Mouse (Mus musculus): Measurements from ENCODE around the gene Plekhd1. TPM values are rescaled to one million over a fixed set of nuclear protein-coding genes. Genes with fewer than 3 reads are reported as not detected.

The Plekhd1 gene
- polyA plus RNA-seq, 1 experiment from 2014 or later, result 0.83 TPM

DNA sequence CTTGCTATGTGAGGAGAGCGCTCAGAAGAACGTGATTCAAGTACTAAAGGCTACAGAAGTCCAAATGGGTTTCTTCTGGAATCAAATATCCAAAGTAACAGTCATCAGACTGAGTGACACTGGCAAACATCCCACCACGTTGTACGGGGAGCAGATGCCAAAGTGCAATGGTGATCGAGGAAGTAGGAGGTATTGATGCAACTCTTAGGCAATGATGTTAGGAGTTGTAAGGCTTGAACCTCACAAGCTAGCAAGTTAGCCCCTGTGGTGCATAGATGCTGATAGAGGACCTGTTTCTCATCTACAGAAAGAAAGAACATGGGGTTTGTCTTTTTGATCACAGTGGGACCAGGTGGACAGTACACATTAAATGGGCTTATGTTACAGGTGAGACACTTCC is 70.6 kb downstream of the Plekhd1 start:
- Histone ChIP-seq H3K4me1 (peaks cover 28% of the 10 kb centered on the region), H3K4me3 (no peak overlapping the region), H3K9me3 (replicated peaks) (peaks cover 13% of the 10 kb centered on the region), H3K27ac (replicated peaks) (no peak overlapping the region), H3K27me3 (ENCODE audit: low read depth, poor library complexity, severe bottlenecking) (peaks cover 24% of the 10 kb centered on the region), H3K36me3 (peaks cover 13% of the 10 kb centered on the region)
- no peak for DNase-seq (ENCODE audit: low spot score)
- 96% methylated on average over 5 of the region's 5 CpGs for WGBS

DNA sequence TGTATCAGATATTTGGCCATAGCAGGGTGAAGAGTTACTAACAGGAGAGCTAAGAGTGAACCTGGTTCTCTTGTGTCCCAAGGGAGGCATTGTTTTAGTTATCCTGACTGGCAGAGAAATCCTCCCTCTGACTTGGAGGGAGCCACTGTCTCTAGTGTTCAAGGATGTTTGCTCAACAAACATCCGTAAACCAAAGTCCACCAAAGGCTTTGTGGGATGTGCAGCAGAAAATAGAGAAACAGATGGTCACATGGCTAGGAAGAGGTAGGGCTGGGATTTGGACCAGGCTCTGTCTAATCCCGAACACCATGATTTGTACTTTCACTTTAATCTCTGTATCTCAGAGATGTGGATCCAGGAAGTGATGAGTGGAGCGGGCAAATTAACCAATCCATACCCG is 71.7 kb downstream of the Plekhd1 start:
- peaks cover 1% of the 10 kb centered on the region for H3K9me3 ChIP-seq (replicated peaks)

DNA sequence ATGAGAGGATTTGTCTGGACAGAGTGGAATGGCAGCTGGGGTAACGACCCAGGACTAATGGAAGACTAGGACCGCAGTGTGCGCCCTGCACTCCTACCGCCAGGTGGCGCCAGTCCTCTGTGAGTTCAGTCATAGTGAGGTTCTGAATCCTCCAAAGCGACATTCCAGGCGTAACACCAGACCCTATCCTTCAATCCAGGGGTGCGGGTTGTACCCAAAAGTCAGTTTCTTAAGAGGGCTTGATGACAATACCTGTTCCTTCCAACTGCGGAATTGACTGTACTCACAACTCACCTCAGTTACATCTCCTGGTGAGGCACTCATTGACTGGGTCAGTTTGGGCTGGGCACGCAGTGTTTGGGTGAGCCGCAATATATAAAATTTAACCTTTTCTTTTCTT is 77.3 kb downstream of the Plekhd1 start:
- peak; percentile 87 for DNase-seq (ENCODE audit: low spot score)
- WGBS, result 23% methylated on average over 11 of the region's 11 CpGs
- no peaks in the 10 kb centered on the region for H3K36me3 ChIP-seq
- no peaks in the 10 kb centered on the region for H3K27me3 ChIP-seq (ENCODE audit: low read depth, poor library complexity, severe bottlenecking)
- no peak overlapping the region for H3K4me3 ChIP-seq
- H3K27ac ChIP-seq (replicated peaks), result no peak overlapping the region
- no peaks in the 10 kb centered on the region for H3K9me3 ChIP-seq (replicated peaks)
- no peaks in the 10 kb centered on the region for H3K4me1 ChIP-seq

More for the DNA sequence above, 71.7 kb downstream of the Plekhd1 start:
- Histone ChIP-seq H3K36me3 (peaks cover 2% of the 10 kb centered on the region), H3K4me3 (no peak overlapping the region), H3K27me3 (ENCODE audit: low read depth, poor library complexity, severe bottlenecking) (peaks cover 13% of the 10 kb centered on the region), H3K27ac (replicated peaks) (no peak overlapping the region), H3K4me1 (peaks cover 18% of the 10 kb centered on the region)
- whole genome bisulfite sequencing, result 77% methylated on average over 4 of the region's 4 CpGs
- no peak for DNase-seq (ENCODE audit: low spot score)

Other genes starting within 250 kb of the Plekhd1 start
- 39.0 and 44.1 TPM in 2 replicates for gene Exd2, start 229.5 kb upstream of the Plekhd1 start, polyA plus RNA-seq (2016; fragmentation: Nextera tagmentation; extraction: Ambion mirVana)
- gene Galnt16, start 174.3 kb upstream of the Plekhd1 start, polyA plus RNA-seq (2016; fragmentation: Nextera tagmentation; extraction: Ambion mirVana), result 28.4 and 31.6 TPM in 2 replicates
- gene Slc39a9, start 48.7 kb upstream of the Plekhd1 start, polyA plus RNA-seq (2016; fragmentation: Nextera tagmentation; extraction: Ambion mirVana), result 26.3 and 27.1 TPM in 2 replicates
- gene Erh, start 48.2 kb upstream of the Plekhd1 start, polyA plus RNA-seq (2016; fragmentation: Nextera tagmentation; extraction: Ambion mirVana), result 513 and 531 TPM in 2 replicates
- 2.0 and 2.2 TPM in 2 replicates for gene Ccdc177, start 68.1 kb downstream of the Plekhd1 start, polyA plus RNA-seq (2016; fragmentation: Nextera tagmentation; extraction: Ambion mirVana)
- gene Susd6, start 97.9 kb downstream of the Plekhd1 start, polyA plus RNA-seq (2016; fragmentation: Nextera tagmentation; extraction: Ambion mirVana), result 13.9 and 16.6 TPM in 2 replicates

All from midbrain, embryonic 10.5 days (tissue).